Mouse (Mus musculus) megakaryocyte, embryonic 14.5 days (primary cell): ENCODE measurements around the gene Numbl.

ENCODE experiments used
- FLI1 ChIP-seq: IDR thresholded peaks from 2 replicates; pipeline ENCODE4 v1.6.1; 2012; ENCODE audit warnings: low read length, inconsistent platforms, mixed read lengths
- GATA1 ChIP-seq: IDR thresholded peaks from 3 replicates; pipeline ENCODE4 v1.6.1; 2012; ENCODE audit warnings: mixed read lengths, low read length, inconsistent platforms, borderline replicate concordance

DNA sequence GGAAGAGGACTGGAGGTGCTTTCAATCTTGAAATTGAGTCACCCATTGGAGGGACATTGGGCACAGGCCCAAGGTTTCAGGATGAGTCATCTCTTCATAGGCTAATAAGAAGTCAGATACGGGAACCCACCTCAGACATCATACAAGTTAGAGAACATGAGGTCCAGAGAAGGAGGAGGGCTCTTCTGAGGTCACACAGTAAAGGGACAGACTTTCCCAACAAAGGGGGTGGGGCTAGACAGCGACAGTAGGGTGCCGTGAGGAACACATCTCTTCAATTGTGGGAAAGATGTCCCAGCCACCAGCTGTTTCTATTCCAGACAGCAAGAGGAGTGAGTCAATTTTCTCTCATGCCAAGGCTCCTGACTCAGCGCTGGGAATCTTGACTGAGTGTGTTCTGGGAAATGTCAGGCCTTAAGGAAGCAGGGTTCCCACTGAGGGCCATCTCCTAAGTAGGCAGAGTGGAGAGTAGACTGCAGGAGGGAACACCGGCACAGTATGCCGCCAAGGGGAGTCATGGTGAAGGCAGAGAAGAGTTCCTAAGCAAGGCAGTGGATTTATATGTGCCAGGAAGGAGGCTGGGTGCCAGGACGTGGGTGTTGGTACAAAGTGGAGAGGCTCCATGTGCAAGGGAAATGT lies 26.4 kb upstream of the Numbl start:
- TF ChIP-seq GATA1 (no peak), FLI1 (no peak)
